Mouse (Mus musculus): ENCODE results near the gene Olfr1495. TPM values are rescaled to one million over a fixed set of nuclear protein-coding genes. Genes with fewer than 3 reads are reported as not detected.

Gene Olfr1495
- not detected in 2 replicates for polyA plus RNA-seq (2012; rRNA removed; ENCODE audit: low replicate concordance)

DNA sequence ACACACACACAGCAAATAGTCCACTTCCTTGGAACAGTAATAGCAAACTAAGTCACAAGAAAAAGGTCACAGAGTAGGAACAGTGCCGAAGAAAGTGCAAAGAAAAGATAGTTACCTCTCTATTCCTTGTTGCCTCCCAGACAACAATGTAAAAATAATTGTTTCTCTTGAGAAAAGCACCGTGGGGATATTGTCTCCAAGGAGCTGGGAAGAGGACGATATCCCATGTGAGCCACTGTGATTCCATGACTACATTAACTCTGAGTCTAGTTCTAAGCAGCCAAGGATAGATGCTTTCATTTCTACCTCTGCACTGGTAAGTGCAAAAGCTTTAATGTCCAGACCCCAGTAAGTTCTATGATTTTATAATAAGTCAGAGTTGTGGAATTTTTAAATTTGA, at the start of gene Olfr1495:
Olfr1495 (plus strand) TSS at position 301 of the 400 bp plus-strand sequence.

DNA sequence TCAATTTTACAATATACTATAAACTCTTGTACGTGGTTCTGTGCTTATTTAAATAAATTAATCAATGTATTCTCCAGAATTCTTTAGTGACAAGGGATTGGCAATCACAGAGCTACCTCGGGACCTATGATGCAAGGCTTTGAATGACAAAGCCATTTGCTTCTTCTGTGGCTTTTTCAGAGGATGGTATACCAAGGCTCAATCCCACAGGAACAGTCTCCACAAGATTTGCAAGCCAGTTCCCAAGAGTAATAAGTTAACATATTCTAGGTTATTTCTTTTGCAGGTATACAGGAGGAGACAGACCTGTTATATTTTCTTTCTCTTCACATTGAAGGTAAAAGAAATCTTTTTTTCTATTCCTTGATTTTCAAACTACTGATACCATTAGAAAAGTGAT, 41.4 kb upstream of the Olfr1495 start, which contains the start of gene Olfr1493-ps1:
Olfr1493-ps1 (plus strand) TSS at position 301 of the 400 bp plus-strand sequence.

DNA sequence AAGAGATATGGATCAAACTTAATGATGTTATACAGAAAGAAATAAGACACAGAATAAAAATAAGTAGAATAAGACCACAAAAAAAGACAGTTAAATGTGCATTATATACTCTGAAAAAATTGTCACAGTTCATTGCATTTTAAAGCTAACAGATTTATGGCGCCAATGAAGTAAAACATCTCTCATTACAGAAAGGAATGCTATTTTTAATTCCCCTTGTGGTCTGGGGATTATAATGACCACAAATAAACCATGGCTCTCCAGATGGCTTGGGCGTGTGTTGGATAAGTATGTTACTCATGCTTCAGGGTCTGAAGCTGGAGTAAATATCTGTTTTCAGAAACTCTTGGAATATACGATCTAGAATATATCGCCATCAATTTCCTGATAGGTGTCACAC, 25.0 kb upstream of the Olfr1495 start, which contains the start of gene Olfr1494:
Olfr1494 (plus strand) TSS at position 301 of the 400 bp plus-strand sequence.

DNA sequence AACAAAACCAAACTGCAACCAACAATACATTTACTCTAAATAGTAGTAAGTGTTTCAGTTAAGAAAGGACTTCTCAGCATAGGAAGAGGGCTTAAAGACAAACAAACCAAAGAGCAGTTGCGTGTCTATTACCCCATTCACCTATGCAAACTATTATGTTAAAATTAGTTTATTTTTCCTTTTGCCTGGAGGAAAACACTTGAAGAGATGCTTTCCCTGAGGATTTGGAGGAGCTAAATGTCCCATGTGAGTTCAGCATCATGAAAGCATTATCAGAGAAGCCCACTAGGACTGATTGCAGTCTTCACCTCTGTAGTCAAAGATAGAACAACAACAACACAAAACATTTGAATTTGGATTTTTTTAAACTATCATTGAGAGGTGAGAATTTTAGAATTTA, 13.2 kb downstream of the Olfr1495 start, which contains the start of gene Olfr1496:
Olfr1496 (plus strand) TSS at position 301 of the 400 bp plus-strand sequence.

DNA sequence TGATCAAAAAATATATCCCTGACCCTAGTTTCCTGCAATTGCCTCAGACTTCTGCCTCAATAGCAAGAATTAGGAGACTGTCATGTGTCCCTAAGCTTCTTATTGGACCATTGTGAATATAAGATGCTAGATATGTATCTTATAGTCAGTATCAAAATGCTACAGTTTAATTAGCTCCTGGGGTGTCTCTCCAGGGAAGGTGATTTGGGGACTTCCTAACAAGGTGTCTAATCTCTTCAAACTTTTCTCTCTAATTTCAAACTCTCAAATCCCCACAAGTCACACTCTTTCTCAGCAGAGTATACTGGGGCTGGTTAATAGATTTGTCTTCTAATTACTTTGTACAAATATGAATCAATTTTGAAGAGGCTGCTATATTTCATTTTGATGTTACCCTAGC, 33.7 kb downstream of the Olfr1495 start, which contains the start of gene Olfr1497:
Olfr1497 (minus strand) TSS at position 101 of the 400 bp plus-strand sequence.

DNA sequence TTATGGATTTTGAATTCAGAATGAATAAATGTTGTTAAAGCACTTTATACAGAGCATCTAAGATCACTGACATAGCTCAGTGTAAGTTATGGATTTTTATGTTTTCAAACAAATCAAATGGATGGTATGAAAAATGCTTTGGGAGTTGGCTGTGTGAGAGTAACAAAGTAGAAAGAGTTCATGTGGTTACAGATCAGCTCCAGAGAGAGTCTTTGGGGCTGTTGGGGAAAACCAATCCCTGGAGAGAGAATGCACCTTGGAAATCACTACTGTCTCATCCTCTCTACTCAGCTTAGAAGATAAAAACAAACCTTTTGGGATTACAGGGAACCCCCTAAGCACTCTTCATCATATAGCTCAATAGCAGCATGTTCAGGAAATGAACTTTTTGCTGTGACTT, 54.9 kb downstream of the Olfr1495 start, which contains the start of gene Olfr1499:
Olfr1499 (minus strand) TSS at position 101 of the 400 bp plus-strand sequence.

Other genes starting within 250 kb of the Olfr1495 start
- not detected in 2 replicates for gene Olfr1480, start 236.7 kb upstream of the Olfr1495 start, polyA plus RNA-seq (2012; rRNA removed; ENCODE audit: low replicate concordance)
- gene Olfr1484, start 181.1 kb upstream of the Olfr1495 start, polyA plus RNA-seq (2012; rRNA removed; ENCODE audit: low replicate concordance) = not detected in 2 replicates
- gene Olfr1487, start 147.2 kb upstream of the Olfr1495 start, polyA plus RNA-seq (2012; rRNA removed; ENCODE audit: low replicate concordance) = not detected in 2 replicates
- not detected in 2 replicates for gene Olfr1489, start 133.0 kb upstream of the Olfr1495 start, polyA plus RNA-seq (2012; rRNA removed; ENCODE audit: low replicate concordance)
- gene Olfr1490, start 113.5 kb upstream of the Olfr1495 start, polyA plus RNA-seq (2012; rRNA removed; ENCODE audit: low replicate concordance) = not detected in 2 replicates
- not detected in 2 replicates for gene Olfr1491, start 67.3 kb upstream of the Olfr1495 start, polyA plus RNA-seq (2012; rRNA removed; ENCODE audit: low replicate concordance)
- gene Olfr1493-ps1, start 41.3 kb upstream of the Olfr1495 start, polyA plus RNA-seq (2012; rRNA removed; ENCODE audit: low replicate concordance) = not detected in 2 replicates
- gene Olfr1494, start 24.9 kb upstream of the Olfr1495 start, polyA plus RNA-seq (2012; rRNA removed; ENCODE audit: low replicate concordance) = not detected in 2 replicates
- not detected in 2 replicates for gene Olfr1496, start 13.3 kb downstream of the Olfr1495 start, polyA plus RNA-seq (2012; rRNA removed; ENCODE audit: low replicate concordance)
- gene Olfr1497, start 33.6 kb downstream of the Olfr1495 start, polyA plus RNA-seq (2012; rRNA removed; ENCODE audit: low replicate concordance) = not detected in 2 replicates
- gene Olfr1499, start 54.8 kb downstream of the Olfr1495 start, polyA plus RNA-seq (2012; rRNA removed; ENCODE audit: low replicate concordance) = not detected in 2 replicates
- not detected in 2 replicates for gene Olfr1500, start 65.9 kb downstream of the Olfr1495 start, polyA plus RNA-seq (2012; rRNA removed; ENCODE audit: low replicate concordance)
- gene Olfr1501, start 86.1 kb downstream of the Olfr1495 start, polyA plus RNA-seq (2012; rRNA removed; ENCODE audit: low replicate concordance) = not detected in 2 replicates
- gene Olfr1502, start 97.2 kb downstream of the Olfr1495 start, polyA plus RNA-seq (2012; rRNA removed; ENCODE audit: low replicate concordance) = not detected in 2 replicates
- gene Olfr1504, start 133.3 kb downstream of the Olfr1495 start, polyA plus RNA-seq (2012; rRNA removed; ENCODE audit: low replicate concordance) = not detected in 2 replicates
- not detected in 2 replicates for gene Olfr1505, start 148.9 kb downstream of the Olfr1495 start, polyA plus RNA-seq (2012; rRNA removed; ENCODE audit: low replicate concordance)

Measured in subcutaneous adipose tissue, adult 2 months (tissue).